Mouse (Mus musculus) forebrain, embryonic 14.5 days (tissue): ENCODE data around the gene Syne4. TPM values are rescaled to one million over a fixed set of nuclear protein-coding genes. Genes with fewer than 3 reads are reported as not detected.
A peak's percentile ranks its signal among the peaks of the same experiment; 100 is the strongest.

Source experiments
- ATAC-seq: fragments of 200-750 bp; cut with Nextera tagmentation; 2 replicates; pipeline ENCODE4 v1.8.0; 2017; ENCODE audit warnings: mild to moderate bottlenecking, moderate library complexity
- DNase-seq: peaks from one replicate; pipeline ENCODE4 v3.0.0-alpha.2; 2015; ENCODE audit warnings: low spot score
- H3K27ac ChIP-seq: fragments of 300-500 bp; sonication (generic); 2 replicates; pipeline ENCODE4 v1.5.1; 2014; ENCODE audit warnings: low read depth, mild to moderate bottlenecking, control low read depth, low read length, moderate library complexity
- H3K27me3 ChIP-seq: fragments of 300-500 bp; sonication (generic); replicated peaks from 2 replicates; pipeline ENCODE4 v1.6.1; 2014; ENCODE audit warnings: low read length, control low read depth, mixed read lengths; ENCODE audit not compliant: control insufficient read depth, insufficient read depth
- H3K36me3 ChIP-seq: fragments of 300-500 bp; sonication (generic); 2 replicates; pipeline ENCODE4 v1.6.1; 2014; ENCODE audit warnings: low read length, control low read depth; ENCODE audit not compliant: control insufficient read depth, insufficient read depth
- H3K4me1 ChIP-seq: fragments of 300-500 bp; sonication (generic); 2 replicates; pipeline ENCODE4 v1.6.1; 2014; ENCODE audit warnings: antibody characterized with exemption, low read length, control low read depth; ENCODE audit not compliant: control insufficient read depth, insufficient read depth
- H3K4me2 ChIP-seq: fragments of 300-500 bp; sonication (generic); 2 replicates; pipeline ENCODE4 v1.6.1; 2014; ENCODE audit warnings: mild to moderate bottlenecking, control low read depth, low read length
- H3K4me3 ChIP-seq: fragments of 300-500 bp; sonication (generic); 2 replicates; pipeline ENCODE4 v1.5.1; 2014; ENCODE audit warnings: low read depth, low read length, control low read depth
- H3K9ac ChIP-seq: fragments of 300-500 bp; sonication (generic); 2 replicates; pipeline ENCODE4 v1.6.1; 2014; ENCODE audit warnings: mild to moderate bottlenecking, low read length, control low read depth, moderate library complexity
- H3K9me3 ChIP-seq: fragments of 300-500 bp; sonication (generic); replicated peaks from 2 replicates; pipeline ENCODE4 v1.6.1; 2016; ENCODE audit warnings: low read length, control low read depth, mixed read lengths; ENCODE audit not compliant: control insufficient read depth
- WGBS: fragments of 180-500 bp; shearing (Covaris S2); extraction: QIAGEN DNeasy Blood & Tissue Kit; methylation state at CpG from one replicate; pipeline ENCODE4 v1.1.7; 2014; 5-methylcytosine and 5-hydroxymethylcytosine counted together
- polyA plus RNA-seq: library from polyadenylated mRNA; unstranded; fragments of >200 nt; fragmentation: Nextera tagmentation; extraction: Ambion mirVana; gene quantifications from 2 replicates; pipeline ENCODE4 v1.2.1, GENCODE M21; 2014

The Syne4 gene
- 3.6 and 3.7 TPM in 2 replicates for polyA plus RNA-seq

GRCm38 (mm10) chr7:30314721-30315155 lies at the start of gene Syne4:
Syne4 (plus strand) TSS chr7:30314807.
- DNase-seq: no peak
- no peaks in the 10 kb centered on the region for H3K27me3 ChIP-seq
- no peak for ATAC-seq
- H3K4me2 ChIP-seq: no peak within 1 kb of the TSS
- H3K9ac ChIP-seq: no peak within 1 kb of the TSS
- H3K36me3 ChIP-seq: 0 out of 2 replicates have a peak, but pooled peaks cover 11% of the 10 kb centered on the region
- no peak within 1 kb of the TSS for H3K27ac ChIP-seq
- no peaks in the 10 kb centered on the region for H3K9me3 ChIP-seq
- no peaks in the 10 kb centered on the region for H3K4me1 ChIP-seq
- H3K4me3 ChIP-seq: no peak within 1 kb of the TSS
- 1% methylated on average over 9 of the region's 9 CpGs for WGBS

- Histone ChIP-seq H3K27ac (no peak overlapping the region), H3K4me2 (no peak overlapping the region), H3K4me3 (no peak overlapping the region), H3K4me1 (no peaks in the 10 kb centered on the region), H3K9me3 (no peaks in the 10 kb centered on the region), H3K36me3 (peaks cover 29% of the 10 kb centered on the region), H3K9ac (no peak overlapping the region), H3K27me3 (no peaks in the 10 kb centered on the region)
- no peak for ATAC-seq
- 87% methylated on average over 2 of the region's 2 CpGs for WGBS
- DNase-seq: no peak
Measured at GRCm38 (mm10) chr7:30265041-30265440, 49.6 kb upstream of the Syne4 start.

- DNase-seq (no peak), ATAC-seq (no peak)
- no peaks in the 10 kb centered on the region for H3K4me1 ChIP-seq
- no peaks in the 10 kb centered on the region for H3K27me3 ChIP-seq
- H3K27ac ChIP-seq: no peak overlapping the region
- no peak overlapping the region for H3K4me2 ChIP-seq
- peaks cover 34% of the 10 kb centered on the region for H3K36me3 ChIP-seq
- no peak overlapping the region for H3K9ac ChIP-seq
- no peaks in the 10 kb centered on the region for H3K9me3 ChIP-seq
- H3K4me3 ChIP-seq: no peak overlapping the region
- 97% methylated on average over 5 of the region's 5 CpGs for WGBS
Measured at GRCm38 (mm10) chr7:30265531-30265930, 49.1 kb upstream of the Syne4 start.

- Histone ChIP-seq H3K27me3 (no peaks in the 10 kb centered on the region), H3K4me3 (no peak overlapping the region), H3K4me1 (no peaks in the 10 kb centered on the region), H3K27ac (no peak overlapping the region), H3K36me3 (peaks cover 34% of the 10 kb centered on the region), H3K9me3 (no peaks in the 10 kb centered on the region), H3K4me2 (no peak overlapping the region), H3K9ac (no peak overlapping the region)
- WGBS: 94% methylated on average over 7 of the region's 7 CpGs
- ATAC-seq (no peak), DNase-seq (no peak)
Measured at GRCm38 (mm10) chr7:30265935-30266334, 48.7 kb upstream of the Syne4 start.

GRCm38 (mm10) chr7:30266780-30267179 lies 47.8 kb upstream of the Syne4 start:
- WGBS: 80% methylated on average over 3 of the region's 3 CpGs
- no peak overlapping the region for H3K27ac ChIP-seq
- ATAC-seq (no peak), DNase-seq (no peak)
- no peaks in the 10 kb centered on the region for H3K4me1 ChIP-seq
- H3K27me3 ChIP-seq: no peaks in the 10 kb centered on the region
- no peak overlapping the region for H3K4me3 ChIP-seq
- no peak overlapping the region for H3K9ac ChIP-seq
- H3K36me3 ChIP-seq: peaks cover 28% of the 10 kb centered on the region
- H3K9me3 ChIP-seq: no peaks in the 10 kb centered on the region
- no peak overlapping the region for H3K4me2 ChIP-seq

GRCm38 (mm10) chr7:30269641-30270040 lies 45.0 kb upstream of the Syne4 start:
- Histone ChIP-seq H3K27ac (no peak overlapping the region), H3K9me3 (no peaks in the 10 kb centered on the region), H3K4me2 (no peak overlapping the region), H3K9ac (no peak overlapping the region), H3K27me3 (no peaks in the 10 kb centered on the region), H3K4me1 (no peaks in the 10 kb centered on the region), H3K4me3 (no peak overlapping the region), H3K36me3 (peaks cover 23% of the 10 kb centered on the region)
- ATAC-seq (no peak), DNase-seq (no peak)
- WGBS: 90% methylated on average over 4 of the region's 4 CpGs

GRCm38 (mm10) chr7:30274383-30274782 lies 40.2 kb upstream of the Syne4 start:
- no peak overlapping the region for H3K4me3 ChIP-seq
- H3K9ac ChIP-seq: no peak overlapping the region
- no peak overlapping the region for H3K4me2 ChIP-seq
- ATAC-seq (no peak), DNase-seq (no peak)
- 0 out of 2 replicates have a peak, but pooled peaks cover 9% of the 10 kb centered on the region for H3K36me3 ChIP-seq
- WGBS: 87% methylated on average over 6 of the region's 6 CpGs
- no peaks in the 10 kb centered on the region for H3K4me1 ChIP-seq
- H3K27ac ChIP-seq: no peak overlapping the region
- no peaks in the 10 kb centered on the region for H3K27me3 ChIP-seq
- H3K9me3 ChIP-seq: no peaks in the 10 kb centered on the region

- H3K4me2 ChIP-seq: peak overlapping the region; percentile 86
- ATAC-seq: no peak
- no peaks in the 10 kb centered on the region for H3K9me3 ChIP-seq
- no peak overlapping the region; the same call in 1 of the 2 replicates for H3K9ac ChIP-seq
- no peak overlapping the region for H3K27ac ChIP-seq
- no peaks in the 10 kb centered on the region for H3K27me3 ChIP-seq
- H3K4me3 ChIP-seq: no peak overlapping the region
- no peak for DNase-seq
- no peaks in the 10 kb centered on the region for H3K4me1 ChIP-seq
- no peaks in the 10 kb centered on the region for H3K36me3 ChIP-seq
- WGBS: 54% methylated on average over 2 of the region's 2 CpGs
Measured at GRCm38 (mm10) chr7:30278911-30279310, 35.7 kb upstream of the Syne4 start.

- WGBS: 0% methylated on average over 6 of the region's 6 CpGs
- no peaks in the 10 kb centered on the region for H3K36me3 ChIP-seq
- no peaks in the 10 kb centered on the region for H3K27me3 ChIP-seq
- peak; percentile 15; the same call in 1 of the 2 replicates for ATAC-seq
- no peak overlapping the region; the same call in 1 of the 2 replicates for H3K27ac ChIP-seq
- H3K9ac ChIP-seq: peak overlapping the region; percentile 59
- no peaks in the 10 kb centered on the region for H3K4me1 ChIP-seq
- H3K4me3 ChIP-seq: peak overlapping the region; percentile 74
- H3K4me2 ChIP-seq: peak overlapping the region; percentile 86
- H3K9me3 ChIP-seq: no peaks in the 10 kb centered on the region
- no peak for DNase-seq
Measured at GRCm38 (mm10) chr7:30279536-30279935, 35.1 kb upstream of the Syne4 start.
